Comparison of ENCODE assay signal across 9 mouse cellular contexts in the genomic region with DNA sequence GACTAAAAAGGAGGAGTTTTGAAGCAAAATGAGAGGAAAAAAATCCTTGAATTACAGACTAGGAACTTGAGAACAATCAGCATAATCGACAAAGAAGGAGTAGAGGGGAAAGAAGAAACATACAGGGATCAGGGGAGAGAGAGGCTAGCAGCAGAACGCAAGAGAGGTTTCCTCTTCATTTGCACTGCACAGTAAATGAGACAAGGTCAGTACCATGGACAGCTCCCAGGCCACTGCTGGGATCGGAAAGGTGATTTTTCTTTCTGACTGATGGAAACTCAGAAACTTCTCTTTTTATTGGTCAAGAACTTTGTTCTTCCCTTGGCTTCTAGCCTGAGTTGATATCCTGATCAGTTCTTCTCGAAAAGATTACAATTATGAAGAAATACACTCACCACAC. TPM values are rescaled to one million over a fixed set of nuclear protein-coding genes. Genes with fewer than 3 reads are reported as not detected.
A peak's percentile ranks its signal among the peaks of the same experiment; 100 is the strongest.
DNase-seq lines count a peak whose midpoint lies in the region; ATAC-seq lines count a peak whose summit lies in the region.
"Had no signal": no experiment of that assay in that cellular context is flagged by ENCODE, and none has a peak within 500 bp of the region (broad histone marks: within the 10 kb centered on the region; RNA-seq: fewer than 3 reads in every experiment).

No protein-coding gene starts in this region.

- H3K27me3 ChIP-seq in midbrain, embryonic 11.5 days (ENCODE audit: control insufficient read depth, insufficient read depth, low read length) = peaks cover 7% of the 10 kb centered on the region; the same call in 1 of the 2 replicates
- H3K27me3 ChIP-seq in midbrain, embryonic 13.5 days = no peaks in the 10 kb centered on the region; the same call in 1 of the 2 replicates
- H3K27me3 ChIP-seq in hindbrain, embryonic 14.5 days (ENCODE audit: control insufficient read depth, insufficient read depth, low read length) = 0 out of 2 replicates have a peak, but pooled peaks cover 5% of the 10 kb centered on the region
- H3K27me3 ChIP-seq in midbrain, embryonic 14.5 days (ENCODE audit: control insufficient read depth, insufficient read depth, low read length) = peaks cover 3% of the 10 kb centered on the region; the same call in 1 of the 2 replicates

- 0 out of 2 replicates have a peak, but pooled peaks cover 2% of the 10 kb centered on the region for H3K4me1 ChIP-seq in midbrain, embryonic 11.5 days (ENCODE audit: control insufficient read depth, insufficient read depth, low read length)
- H3K4me1 ChIP-seq in midbrain, embryonic 13.5 days (replicated peaks) = peaks cover 11% of the 10 kb centered on the region; the same call in 1 of the 2 replicates
- 0 out of 2 replicates have a peak, but pooled peaks cover 4% of the 10 kb centered on the region for H3K4me1 ChIP-seq in hindbrain, embryonic 14.5 days (replicated peaks; ENCODE audit: control insufficient read depth, insufficient read depth, low read length)
- no peaks in the 10 kb centered on the region for H3K4me1 ChIP-seq in midbrain, embryonic 14.5 days (ENCODE audit: control insufficient read depth, insufficient read depth, low read length)

- peak; percentile 32 to 46 for DNase-seq in cerebellum, postnatal 10 days
- DNase-seq in cerebellum, postnatal 25 days = no peak
- DNase-seq in midbrain, embryonic 11.5 days (ENCODE audit: low spot score, missing footprints) = peak; percentile 89
- DNase-seq in hindbrain, embryonic 14.5 days (ENCODE audit: low spot score) = peak; percentile 58
- peak; percentile 62 for DNase-seq in midbrain, embryonic 14.5 days
- DNase-seq in T-cell, adult 2 months (ENCODE audit: low spot score) = no peak
- DNase-seq in cerebellum, adult 18-20 months = no peak

- H3K9ac ChIP-seq in midbrain, embryonic 11.5 days (ENCODE audit: low read length) = no peak overlapping the region
- no peak overlapping the region for H3K9ac ChIP-seq in midbrain, embryonic 13.5 days (replicated peaks)
- no peak overlapping the region for H3K9ac ChIP-seq in hindbrain, embryonic 14.5 days
- no peak overlapping the region for H3K9ac ChIP-seq in midbrain, embryonic 14.5 days (replicated peaks; ENCODE audit: low read length)
- H3K9ac ChIP-seq: embryonic facial prominence, embryonic 13.5 days had no signal

- no peak for ATAC-seq in midbrain, embryonic 11.5 days (ENCODE audit: low FRiP score)
- ATAC-seq in midbrain, embryonic 13.5 days = no peak
- ATAC-seq in hindbrain, embryonic 14.5 days (ENCODE audit: low FRiP score) = no peak
- no peak for ATAC-seq in midbrain, embryonic 14.5 days (ENCODE audit: low FRiP score, low TSS enrichment)

- H3K27ac ChIP-seq in midbrain, embryonic 11.5 days (ENCODE audit: low read depth, low read length) = no peak overlapping the region
- no peak overlapping the region for H3K27ac ChIP-seq in midbrain, embryonic 13.5 days
- no peak overlapping the region for H3K27ac ChIP-seq in hindbrain, embryonic 14.5 days
- no peak overlapping the region for H3K27ac ChIP-seq in midbrain, embryonic 14.5 days (replicated peaks; ENCODE audit: low read depth, low read length)
- H3K27ac ChIP-seq: embryonic facial prominence, embryonic 13.5 days had no signal

- H3K36me3 ChIP-seq in midbrain, embryonic 11.5 days (ENCODE audit: control insufficient read depth, insufficient read depth, low read length) = no peaks in the 10 kb centered on the region
- H3K36me3 ChIP-seq in midbrain, embryonic 13.5 days = no peaks in the 10 kb centered on the region
- no peaks in the 10 kb centered on the region for H3K36me3 ChIP-seq in hindbrain, embryonic 14.5 days (replicated peaks; ENCODE audit: control insufficient read depth, insufficient read depth)
- no peaks in the 10 kb centered on the region for H3K36me3 ChIP-seq in midbrain, embryonic 14.5 days (ENCODE audit: control insufficient read depth, insufficient read depth, low read length)
- H3K36me3 ChIP-seq: embryonic facial prominence, embryonic 13.5 days had no signal

- H3K4me3 ChIP-seq in midbrain, embryonic 11.5 days (ENCODE audit: low read depth, low read length) = no peak overlapping the region
- H3K4me3 ChIP-seq in midbrain, embryonic 13.5 days (replicated peaks) = no peak overlapping the region
- H3K4me3 ChIP-seq in hindbrain, embryonic 14.5 days (replicated peaks; ENCODE audit: low read length) = no peak overlapping the region
- H3K4me3 ChIP-seq in midbrain, embryonic 14.5 days (replicated peaks; ENCODE audit: low read depth, low read length) = no peak overlapping the region
- H3K4me3 ChIP-seq: embryonic facial prominence, embryonic 13.5 days had no signal

- H3K9me3 ChIP-seq in midbrain, embryonic 11.5 days (ENCODE audit: control insufficient read depth, low read length) = no peaks in the 10 kb centered on the region
- H3K9me3 ChIP-seq in midbrain, embryonic 13.5 days = no peaks in the 10 kb centered on the region
- no peaks in the 10 kb centered on the region for H3K9me3 ChIP-seq in hindbrain, embryonic 14.5 days (ENCODE audit: control insufficient read depth, low read length)
- H3K9me3 ChIP-seq in midbrain, embryonic 14.5 days (ENCODE audit: control insufficient read depth, low read length) = no peaks in the 10 kb centered on the region
- H3K9me3 ChIP-seq: embryonic facial prominence, embryonic 13.5 days had no signal

- WGBS in midbrain, embryonic 11.5 days = 4% methylated on average over 4 of the region's 4 CpGs
- 12% methylated on average over 4 of the region's 4 CpGs for WGBS in midbrain, embryonic 13.5 days
- WGBS in hindbrain, embryonic 14.5 days = 11% methylated on average over 4 of the region's 4 CpGs
- WGBS in midbrain, embryonic 14.5 days = 13% methylated on average over 4 of the region's 4 CpGs

- no peak overlapping the region for H3K4me2 ChIP-seq in midbrain, embryonic 11.5 days
- no peak overlapping the region for H3K4me2 ChIP-seq in midbrain, embryonic 13.5 days (replicated peaks)
- peak overlapping the region; percentile 71 for H3K4me2 ChIP-seq in hindbrain, embryonic 14.5 days (replicated peaks)
- no peak overlapping the region for H3K4me2 ChIP-seq in midbrain, embryonic 14.5 days (ENCODE audit: low read length)

RNA-seq across cellular contexts. Expression of a gene that starts 1.4 kb away (rescaled TPM):
- 7.8 and 9.4 TPM in 2 replicates for polyA plus RNA-seq in midbrain, embryonic 11.5 days (2014; fragmentation: Nextera tagmentation; extraction: Ambion mirVana)
- polyA plus RNA-seq in midbrain, embryonic 13.5 days (2015; fragmentation: Nextera tagmentation; extraction: Ambion mirVana) = 25.9 and 31.4 TPM in 2 replicates
- 80.9 and 85.5 TPM in 2 replicates for polyA plus RNA-seq in hindbrain, embryonic 14.5 days (2014; fragmentation: Nextera tagmentation; extraction: Ambion mirVana)
- polyA plus RNA-seq in midbrain, embryonic 14.5 days (2014; fragmentation: Nextera tagmentation; extraction: Ambion mirVana) = 41.5 and 43.4 TPM in 2 replicates

Comparison
In these comparisons a context has a peak if more than half of its experiments do, and no peak if none do; other contexts are left out.
1. DNase-seq: peak in cerebellum, postnatal 10 days (2 of 2), midbrain, embryonic 11.5 days (single experiment), hindbrain, embryonic 14.5 days (single experiment) and midbrain, embryonic 14.5 days (single experiment); none in cerebellum, postnatal 25 days (0 of 2), T-cell, adult 2 months (single experiment) and cerebellum, adult 18-20 months (0 of 2).